Mouse (Mus musculus) lung, adult 2 months (tissue): Measurements from ENCODE around the gene Arid3a.

Experiments
- CTCF ChIP-seq: fragments of 200-500 bp; IDR thresholded peaks from 2 replicates; pipeline ENCODE4 v1.5.1; 2011; ENCODE audit warnings: mild to moderate bottlenecking, low read length, control low read depth; ENCODE audit not compliant: insufficient read depth
- POLR2A ChIP-seq: fragments of 200-500 bp; IDR thresholded peaks from 2 replicates; pipeline ENCODE4 v1.6.1; 2011; ENCODE audit warnings: low read depth, mild to moderate bottlenecking, control low read depth, low read length, borderline replicate concordance; ENCODE audit errors: extremely low read depth

- TF ChIP-seq CTCF (no peak), POLR2A (no peak)
Measured at GRCm38 (mm10) chr10:79877757-79878156, 49.1 kb upstream of the Arid3a start.
